Mouse (Mus musculus) T-helper 1 cell (primary cell): Measurements from ENCODE around the gene Atf6b.

Source experiments
- in situ Hi-C: fragments of 300-600 bp; cut with MboI, MseI; formaldehyde crosslinking; loops from one replicate; pipeline ENCODE4 v1.15.1; 2025; ENCODE audit warnings: high pct_unique_total_duplicates

Atf6b gene

DNA sequence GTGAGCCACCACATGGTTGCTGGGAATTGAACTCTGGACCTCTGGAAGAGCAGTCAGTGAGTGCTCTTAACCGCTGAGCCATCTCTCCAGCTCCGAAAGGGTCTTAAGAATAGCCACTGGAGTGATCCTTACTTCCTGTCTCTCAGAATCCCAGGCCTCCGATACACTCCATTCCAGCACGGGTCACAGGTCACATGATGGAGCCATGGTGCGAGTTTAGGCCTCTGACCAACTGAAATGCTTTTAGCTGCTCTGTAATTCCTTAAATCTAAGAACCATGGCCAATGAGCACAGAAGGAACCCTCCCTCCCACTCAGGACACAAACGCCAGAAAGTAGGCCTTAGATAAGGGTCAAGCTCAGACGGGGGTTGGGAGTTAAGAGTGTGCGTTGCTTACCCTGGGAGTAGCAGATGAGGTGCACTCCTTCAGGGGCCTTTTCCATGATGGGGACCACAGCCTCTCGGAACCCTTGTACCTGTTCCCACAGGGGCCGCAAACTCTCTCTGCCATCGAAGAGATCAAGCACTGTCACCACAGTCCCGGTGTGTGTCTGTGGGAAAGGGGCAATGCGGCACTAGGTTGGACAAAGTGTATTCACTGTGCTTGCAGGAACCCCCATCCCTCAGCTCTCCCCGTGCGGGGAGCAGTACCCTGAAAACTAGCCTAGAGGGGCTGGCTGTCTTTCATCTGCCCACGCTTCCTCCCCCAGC lies 20.7 kb upstream of the Atf6b start:
- in situ Hi-C loops, result loop anchor here (25.0 kb wide), 1 partner anchor 486 kb away; the partner anchor contains the start of genes Csnk2b, Gpank1, Ly6g5b and Ly6g5c

DNA sequence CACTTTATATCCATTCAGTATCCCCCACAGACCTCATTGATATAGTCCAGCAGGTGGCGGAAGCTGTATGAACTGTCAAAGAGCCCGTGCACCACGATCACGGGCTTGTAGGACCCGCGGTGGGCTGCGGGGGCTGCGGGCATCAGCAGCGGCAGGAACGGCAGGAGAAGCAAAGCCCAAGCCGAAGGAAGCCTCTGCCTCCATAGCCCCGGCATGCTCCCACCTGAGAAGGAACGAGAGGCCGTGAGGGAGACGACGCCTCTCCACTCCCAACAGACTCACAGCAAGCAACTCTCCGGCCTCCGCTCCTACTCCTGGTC lies 20.2 kb upstream of the Atf6b start:
- in situ Hi-C loops, result loop anchor here (25.0 kb wide), 1 partner anchor 486 kb away; the partner anchor contains the start of genes Csnk2b, Gpank1, Ly6g5b and Ly6g5c

DNA sequence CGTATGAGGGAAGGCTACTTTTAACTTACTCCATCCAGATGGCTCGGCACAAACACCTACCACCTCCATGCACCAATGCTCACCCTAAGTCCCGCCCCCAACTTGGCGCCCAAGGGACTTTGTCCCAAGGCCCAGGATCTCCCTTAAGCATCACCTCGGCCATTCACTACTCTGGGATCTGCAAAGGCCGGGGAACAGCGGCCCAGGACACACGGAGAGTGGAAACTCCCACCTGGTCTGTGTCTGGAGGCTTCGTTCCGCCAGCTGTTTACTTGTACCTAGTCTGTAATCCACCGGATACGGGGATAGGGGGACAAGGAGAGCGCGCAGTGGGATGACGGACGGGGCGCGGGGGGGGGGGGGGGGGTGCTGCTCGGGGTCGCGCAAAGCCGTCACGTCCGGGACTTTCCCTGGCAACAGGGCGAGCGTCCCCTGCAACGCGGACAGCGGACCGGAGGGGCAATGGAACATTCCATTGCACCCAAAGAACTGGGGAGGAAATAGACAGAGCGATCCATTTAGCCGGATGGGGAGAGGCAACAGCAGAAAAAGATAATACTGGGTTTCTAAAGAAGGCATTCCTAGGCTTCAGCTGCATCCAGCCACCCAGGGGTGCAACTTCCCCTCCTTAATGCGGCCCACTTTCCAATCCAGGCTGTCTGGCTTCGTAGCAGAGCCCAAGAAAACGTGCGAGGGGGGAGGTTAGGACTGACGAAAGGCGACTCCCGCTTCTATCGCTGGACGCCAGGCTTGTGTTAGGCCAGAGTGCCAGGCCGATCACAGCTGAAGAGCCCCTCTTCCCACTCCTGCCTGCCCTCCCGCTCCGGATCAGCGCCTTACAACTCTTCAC lies 19.6 kb upstream of the Atf6b start:
- in situ Hi-C loops, result loop anchor here (25.0 kb wide), 1 partner anchor 485 kb away; the partner anchor contains the start of genes Csnk2b, Gpank1, Ly6g5b and Ly6g5c

DNA sequence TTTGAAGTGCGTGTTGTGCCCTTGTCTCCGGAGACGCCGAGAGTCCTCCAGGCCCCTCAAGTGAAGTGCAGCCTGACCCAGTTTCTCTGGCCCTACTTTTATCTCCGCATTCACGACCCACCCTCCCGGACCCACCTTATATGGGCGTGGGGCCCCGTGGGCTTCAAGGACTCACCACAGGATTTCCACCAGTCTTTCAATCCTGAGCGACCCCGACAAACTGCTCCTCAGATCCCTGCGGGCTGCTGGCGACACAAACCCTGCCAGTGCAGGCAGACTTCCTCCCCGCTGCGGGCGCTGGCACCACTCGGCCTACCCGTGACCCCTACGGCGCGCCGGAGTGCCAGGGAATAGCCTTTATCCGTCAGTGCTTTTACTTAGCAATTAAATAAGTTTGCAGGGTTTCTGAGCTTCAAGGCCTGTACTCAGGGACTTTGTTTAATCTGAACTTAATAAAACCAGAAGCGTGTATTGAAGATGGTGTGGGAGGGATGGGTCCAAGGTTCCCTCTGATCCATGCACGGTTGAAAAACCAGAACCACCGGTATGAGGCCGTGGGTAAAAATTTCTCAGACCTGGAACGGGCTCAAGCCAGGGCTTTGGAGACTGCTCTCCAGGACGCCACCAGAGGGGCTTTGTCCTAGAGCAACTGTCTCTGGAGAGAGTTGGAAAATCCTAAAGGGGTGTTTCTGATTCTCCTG lies 18.9 kb upstream of the Atf6b start, which contains the start of gene Ppt2:
TSS of gene Ppt2 (minus strand) at position 568 of the 701 bp plus-strand sequence.
- in situ Hi-C loops, result loop anchor here (25.0 kb wide), 1 partner anchor 484 kb away; the partner anchor contains the start of genes Csnk2b, Gpank1, Ly6g5b and Ly6g5c

DNA sequence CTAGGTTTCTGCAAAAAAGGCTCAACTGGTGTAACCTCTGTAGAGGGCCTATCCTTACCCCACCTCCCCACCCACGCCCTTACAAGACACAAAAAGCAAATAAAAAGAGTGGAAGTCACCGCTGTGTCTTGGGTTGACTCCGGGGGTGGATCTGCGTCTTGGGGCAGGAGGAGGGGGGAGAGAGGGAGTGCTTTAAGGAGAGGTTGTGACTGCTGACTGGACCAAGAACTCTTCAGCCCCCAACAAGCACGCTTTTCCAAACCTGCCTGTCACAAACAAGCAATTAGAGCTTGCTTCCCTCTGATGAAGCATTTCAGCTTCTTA lies 18.3 kb upstream of the Atf6b start:
- in situ Hi-C loops, result loop anchor here (25.0 kb wide), 1 partner anchor 484 kb away; the partner anchor contains the start of genes Csnk2b, Gpank1, Ly6g5b and Ly6g5c

DNA sequence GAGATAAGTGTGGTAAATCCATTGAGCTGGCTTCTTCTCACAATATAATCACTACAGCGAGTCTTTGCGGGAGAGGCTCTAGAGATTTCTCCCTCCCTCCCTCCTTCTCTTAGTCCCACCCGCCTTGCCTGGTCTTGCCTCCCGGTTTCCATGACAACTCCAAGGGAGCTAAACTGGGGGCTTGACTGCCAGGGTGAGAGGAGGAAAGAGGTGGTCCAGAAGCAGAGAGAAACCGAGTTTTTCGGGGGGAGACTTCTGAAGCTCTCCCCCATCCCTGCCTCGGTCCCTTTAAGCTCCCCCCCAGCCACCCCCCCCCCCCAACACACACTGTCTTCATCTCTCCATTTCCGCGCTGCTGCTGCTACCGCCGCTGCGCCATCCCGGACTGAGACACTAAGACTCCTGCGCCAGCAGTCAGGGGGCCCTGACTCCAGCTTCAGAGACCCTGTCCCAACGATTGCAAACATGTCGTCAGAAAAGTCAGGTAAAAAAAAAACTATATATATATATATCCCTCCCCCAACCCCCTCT lies 17.7 kb upstream of the Atf6b start, which contains the start of gene Prrt1:
TSS of gene Prrt1 (plus strand) at position 313 of the 531 bp plus-strand sequence.
- in situ Hi-C loops, result loop anchor here (25.0 kb wide), 1 partner anchor 483 kb away; the partner anchor contains the start of genes Csnk2b, Gpank1, Ly6g5b and Ly6g5c

DNA sequence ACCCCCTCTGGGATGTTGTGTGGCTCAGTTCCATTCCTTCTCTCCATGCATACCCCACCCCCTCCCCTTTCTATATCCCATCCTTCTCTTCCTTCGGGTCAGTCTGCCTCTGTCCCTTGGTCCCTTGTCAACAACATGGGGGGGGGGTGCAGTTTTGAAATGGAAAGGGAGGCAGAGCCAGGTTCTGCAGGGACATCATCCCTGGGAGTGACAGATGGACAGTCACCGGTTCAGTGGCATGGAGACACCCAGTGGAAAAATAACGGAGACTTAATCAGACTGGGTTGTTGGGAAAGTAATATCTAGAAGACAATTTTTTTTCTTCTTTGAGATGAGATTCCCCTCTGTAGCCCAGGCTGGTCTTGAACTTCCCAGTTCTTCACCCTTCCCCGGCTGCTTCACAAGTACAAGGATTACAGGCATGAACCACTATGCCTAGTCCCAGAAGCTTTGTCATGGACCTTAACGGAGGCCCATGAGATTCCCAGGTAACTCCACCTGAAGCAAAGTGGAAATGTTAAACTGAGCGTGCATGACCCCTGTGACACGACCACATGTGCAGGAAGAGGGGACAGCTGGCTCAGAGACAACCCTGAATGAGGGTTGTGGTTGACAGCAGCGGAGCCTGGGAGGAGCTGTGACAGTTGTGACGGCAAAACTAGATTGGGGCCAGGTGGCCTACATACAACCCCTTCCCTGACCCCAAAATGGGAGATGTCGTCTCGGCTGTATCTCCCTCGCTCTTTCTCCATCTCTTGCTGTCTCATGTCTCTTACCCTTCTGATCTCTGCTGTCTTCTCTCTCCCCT lies 16.9 kb upstream of the Atf6b start:
- in situ Hi-C loops, result loop anchor here (10.0 to 25.0 kb wide), 2 partner anchors 305 to 482 kb away; partner anchors contain the start of genes Csnk2b, Gpank1, Ly6g5b and Ly6g5c

DNA sequence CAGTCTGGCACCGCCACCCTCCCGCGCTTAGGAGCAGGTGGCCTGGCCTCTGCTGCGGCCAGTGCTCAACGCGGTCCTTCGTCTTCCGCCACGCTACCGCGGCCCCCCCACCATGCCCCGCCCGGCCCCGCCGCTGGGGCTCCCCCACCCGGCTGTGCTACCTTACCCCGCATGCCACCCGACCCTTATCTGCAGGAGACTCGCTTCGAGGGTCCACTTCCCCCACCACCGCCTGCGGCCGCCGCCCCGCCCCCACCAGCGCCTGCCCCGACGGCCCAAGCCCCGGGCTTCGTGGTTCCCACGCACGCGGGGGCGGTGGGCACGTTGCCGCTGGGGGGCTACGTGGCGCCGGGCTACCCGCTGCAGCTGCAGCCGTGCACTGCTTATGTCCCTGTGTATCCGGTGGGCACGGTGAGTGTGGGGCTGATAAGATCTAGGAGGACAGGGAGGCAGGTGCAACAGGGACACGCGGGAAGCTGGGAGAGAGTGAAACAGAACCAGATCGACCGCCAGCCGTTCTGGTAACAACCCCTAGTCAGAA lies 16.1 kb upstream of the Atf6b start:
- in situ Hi-C loops, result loop anchor here (10.0 to 25.0 kb wide), 2 partner anchors 304 to 481 kb away; partner anchors contain the start of genes Csnk2b, Gpank1, Ly6g5b and Ly6g5c

DNA sequence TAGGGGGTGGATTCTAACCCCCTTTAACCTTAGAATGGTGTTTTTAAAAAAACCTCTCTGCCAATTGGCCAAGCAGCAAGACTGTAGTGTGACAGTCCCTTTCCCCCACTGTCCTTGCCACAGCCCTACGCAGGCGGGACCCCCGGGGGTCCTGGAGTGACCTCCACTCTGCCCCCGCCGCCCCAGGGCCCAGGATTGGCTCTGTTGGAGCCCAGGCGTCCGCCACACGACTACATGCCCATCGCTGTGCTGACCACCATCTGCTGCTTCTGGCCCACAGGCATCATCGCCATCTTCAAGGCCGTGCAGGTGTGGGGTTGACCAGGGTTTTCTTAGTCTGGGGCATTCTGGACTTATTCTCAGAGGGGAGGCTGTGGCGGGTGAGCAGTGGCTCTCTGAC lies 15.3 kb upstream of the Atf6b start:
- in situ Hi-C loops, result loop anchor here (10.0 to 25.0 kb wide), 2 partner anchors 303 to 481 kb away; partner anchors contain the start of genes Csnk2b, Gpank1, Ly6g5b and Ly6g5c

DNA sequence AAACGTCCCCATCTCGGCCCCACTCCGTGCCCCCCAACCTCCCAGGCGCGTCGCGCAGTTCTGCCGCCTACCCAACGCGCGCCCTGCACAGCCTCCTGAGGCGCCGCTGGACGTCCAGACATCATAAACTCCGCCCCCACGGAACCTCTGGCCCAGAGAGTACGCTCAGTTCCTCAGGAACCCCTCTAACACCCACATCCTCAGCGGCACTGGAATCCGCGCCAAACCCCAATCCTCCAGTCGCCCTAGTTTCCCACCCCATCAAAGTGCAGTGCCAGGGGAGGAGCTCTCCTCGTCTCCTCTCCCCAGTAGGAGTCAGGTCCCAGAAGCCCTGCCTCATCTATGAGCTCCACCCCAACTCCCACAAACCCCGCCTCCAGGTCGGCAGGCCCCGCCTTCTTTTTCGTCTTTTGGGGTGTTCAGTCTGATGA lies 14.7 kb upstream of the Atf6b start:
- in situ Hi-C loops, result loop anchor here (10.0 to 25.0 kb wide), 2 partner anchors 303 to 480 kb away; partner anchors contain the start of genes Csnk2b, Gpank1, Ly6g5b and Ly6g5c

DNA sequence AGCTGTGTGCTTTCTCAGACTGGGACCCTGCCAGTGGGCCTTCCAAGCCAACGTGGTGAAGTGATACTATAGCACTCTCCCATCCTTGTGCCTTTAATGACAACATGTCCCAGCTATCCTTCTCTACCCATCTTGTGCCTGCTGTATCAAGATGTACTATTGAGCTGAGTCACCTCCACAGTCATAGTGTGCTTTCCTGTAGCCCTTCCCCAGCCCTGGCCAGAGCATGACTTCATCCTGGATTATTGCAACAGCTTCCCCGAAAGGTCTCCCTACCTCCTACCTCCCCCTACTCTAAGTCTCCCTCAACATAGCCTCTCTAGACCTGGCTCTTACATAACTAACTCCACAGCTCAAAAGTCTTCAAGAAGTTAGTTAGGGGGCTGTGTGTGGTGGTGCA lies 11.3 kb upstream of the Atf6b start:
- in situ Hi-C loops, result loop anchor here (10.0 to 25.0 kb wide), 2 partner anchors 299 to 477 kb away; partner anchors contain the start of genes Csnk2b, Gpank1, Ly6g5b and Ly6g5c

DNA sequence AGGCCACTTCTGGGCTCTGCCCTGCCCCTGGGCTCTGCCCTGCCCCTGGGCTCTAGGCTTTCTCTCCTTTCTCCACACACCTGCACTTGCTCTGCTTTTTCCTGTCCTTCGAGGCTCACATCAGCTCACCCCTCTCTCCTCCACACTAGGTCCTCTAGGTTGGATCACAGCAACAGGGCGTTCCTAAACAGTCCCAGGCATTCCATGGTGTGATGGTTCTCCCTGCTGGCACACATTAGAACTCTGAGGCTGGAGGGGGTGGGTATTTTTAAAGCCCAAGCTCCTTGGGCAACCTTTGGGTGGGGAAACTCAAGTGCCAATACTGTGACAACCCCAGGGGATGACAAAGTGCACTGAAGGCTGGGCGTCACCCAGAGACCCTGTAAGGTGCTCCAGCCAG lies 9.5 kb upstream of the Atf6b start:
- in situ Hi-C loops, result loop anchor here (10.0 to 25.0 kb wide), 2 partner anchors 297 to 475 kb away; partner anchors contain the start of genes Csnk2b, Gpank1, Ly6g5b and Ly6g5c

DNA sequence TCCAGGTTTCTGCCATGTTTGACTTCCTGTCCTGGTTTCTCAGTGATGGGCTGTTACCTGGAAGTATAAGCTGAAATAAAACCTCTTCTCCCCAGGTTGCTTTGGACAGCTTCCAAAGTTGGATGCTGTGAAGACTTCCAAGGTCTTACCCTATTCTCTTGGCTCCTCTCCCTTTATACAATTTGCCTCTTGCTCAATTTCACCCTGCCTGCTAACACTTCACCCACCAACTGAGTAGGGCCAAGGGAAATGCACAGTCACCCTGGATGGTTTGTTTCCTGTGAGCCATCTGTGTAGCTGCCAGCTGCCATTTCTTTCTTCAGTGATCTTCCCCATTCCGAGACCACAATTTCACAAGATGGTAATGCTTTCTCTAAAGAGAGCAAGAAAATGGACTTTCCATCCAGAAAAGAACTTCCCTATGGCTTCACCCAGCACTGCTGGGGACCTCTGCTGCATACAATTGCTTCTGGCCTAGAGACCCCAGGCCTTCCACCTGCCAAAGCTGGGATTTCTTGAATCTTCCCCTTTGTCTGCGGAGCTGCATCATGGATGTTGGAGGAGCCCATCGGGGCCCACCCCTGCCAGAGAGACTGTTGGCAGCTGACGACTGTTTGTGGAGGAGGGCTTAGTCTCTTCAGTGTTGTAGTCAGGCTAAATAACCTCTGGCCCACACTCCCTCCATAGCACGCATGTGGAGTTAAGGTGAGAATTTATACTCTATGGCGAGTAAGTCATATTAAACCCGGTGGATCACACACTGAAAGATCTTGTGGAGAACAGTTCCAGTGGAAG lies 7.3 kb upstream of the Atf6b start:
- in situ Hi-C loops, result loop anchor here (10.0 to 25.0 kb wide), 2 partner anchors 295 to 473 kb away; partner anchors contain the start of genes Csnk2b, Gpank1, Ly6g5b and Ly6g5c

DNA sequence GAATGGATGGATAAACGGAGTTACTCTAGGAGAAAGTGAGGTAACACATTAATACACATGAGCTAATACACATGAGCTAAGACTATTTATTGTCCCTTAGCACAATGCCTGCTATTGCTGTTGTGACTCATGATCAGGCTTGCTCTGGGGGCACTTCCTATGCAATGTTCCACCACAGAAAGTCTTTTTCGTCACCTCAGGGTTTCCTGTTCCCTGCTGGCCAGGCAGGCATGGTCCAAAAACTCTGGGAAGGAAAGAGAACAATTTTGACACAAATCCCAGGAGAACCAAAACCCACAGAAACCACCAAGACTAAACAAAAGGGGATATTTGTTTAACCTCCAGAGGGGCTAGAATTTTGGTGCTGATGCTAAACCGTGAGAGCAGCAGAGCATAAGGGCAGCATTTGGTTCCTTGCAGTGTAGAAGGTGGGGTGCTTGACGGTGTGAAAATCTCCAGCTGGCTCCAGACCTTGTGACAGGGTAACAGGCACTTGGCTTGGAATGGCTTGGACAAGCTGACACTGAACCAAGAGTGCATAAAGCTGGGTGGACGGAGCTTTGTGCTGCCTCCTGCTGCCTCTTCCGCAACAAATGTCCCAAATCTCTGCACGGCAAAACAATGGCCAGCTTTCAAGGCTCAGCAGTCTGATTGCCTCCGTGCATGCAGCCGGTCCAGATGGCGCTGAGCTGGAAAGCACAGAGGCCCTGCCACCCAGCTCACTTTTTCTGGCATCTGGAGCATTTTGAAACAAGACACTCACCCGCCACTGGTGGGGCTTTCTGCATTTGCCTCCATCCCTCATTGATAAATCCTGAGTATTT lies 6.0 kb upstream of the Atf6b start:
- in situ Hi-C loops, result loop anchor here (25.0 kb wide), 1 partner anchor 471 kb away; the partner anchor contains the start of genes Csnk2b, Gpank1, Ly6g5b and Ly6g5c

DNA sequence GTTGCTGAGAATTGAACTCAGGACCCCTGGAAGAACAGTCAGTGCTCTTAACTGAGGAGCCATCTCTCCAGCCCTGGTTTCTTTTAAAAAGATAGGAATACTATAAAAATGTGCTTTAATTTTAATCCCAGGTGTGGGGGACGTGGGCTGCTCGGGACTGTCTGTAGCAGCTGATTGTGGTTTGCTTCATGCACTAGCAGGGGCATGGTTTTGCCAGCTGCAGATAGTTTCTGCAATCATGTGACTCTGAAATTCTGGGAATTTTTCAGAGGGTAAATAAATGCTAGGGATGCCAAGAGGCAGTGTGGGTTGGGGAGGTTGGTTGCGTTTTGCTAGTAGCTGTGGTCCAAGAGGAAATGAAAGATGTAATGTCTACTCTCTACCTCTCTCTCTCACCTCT lies 5.0 kb upstream of the Atf6b start:
- in situ Hi-C loops, result loop anchor here (25.0 kb wide), 1 partner anchor 470 kb away; the partner anchor contains the start of genes Csnk2b, Gpank1, Ly6g5b and Ly6g5c

DNA sequence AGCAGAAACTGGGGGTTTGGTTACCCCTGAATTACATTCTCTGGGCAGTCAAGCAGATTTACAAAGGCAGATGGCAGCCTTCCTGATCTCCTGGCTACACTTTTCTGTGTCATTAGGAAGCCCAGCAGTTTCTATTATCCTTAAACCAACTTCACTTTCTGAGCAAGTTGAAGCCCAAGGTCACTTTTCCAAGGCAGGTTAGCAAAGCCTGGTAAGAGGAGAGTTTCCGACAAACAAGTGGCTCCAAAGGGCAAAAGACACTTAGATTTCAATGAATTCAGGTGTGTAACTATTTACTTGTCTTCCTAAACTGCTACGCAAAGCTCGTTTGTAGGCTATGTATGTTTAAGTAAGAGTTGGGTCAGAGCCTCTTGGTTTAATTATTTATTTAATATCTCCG lies 3.6 kb upstream of the Atf6b start:
- in situ Hi-C loops, result loop anchor here (25.0 kb wide), 1 partner anchor 469 kb away; the partner anchor contains the start of genes Csnk2b, Gpank1, Ly6g5b and Ly6g5c

DNA sequence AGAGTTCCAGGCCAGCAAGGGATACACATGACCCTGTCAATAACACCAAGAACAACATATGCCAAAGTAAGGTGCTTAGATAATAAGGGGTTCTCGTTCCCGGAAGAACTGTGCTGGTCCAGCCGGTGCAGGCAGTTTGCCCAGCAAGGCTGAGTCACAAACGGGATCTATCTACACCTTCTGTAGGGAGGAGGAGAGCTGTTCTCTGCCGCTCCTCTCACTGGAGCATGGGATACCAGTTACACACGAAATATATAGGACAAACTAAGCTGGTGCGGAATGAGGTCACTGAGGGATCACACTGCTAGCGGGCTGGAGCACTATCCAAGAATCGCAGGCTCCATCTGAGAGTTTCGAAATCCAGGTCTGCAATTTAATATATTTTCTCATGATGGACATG lies 3.0 kb upstream of the Atf6b start:
- in situ Hi-C loops, result loop anchor here (25.0 kb wide), 1 partner anchor 468 kb away; the partner anchor contains the start of genes Csnk2b, Gpank1, Ly6g5b and Ly6g5c
